Mouse (Mus musculus): ENCODE measurements around the gene Cep57l1. TPM values are rescaled to one million over a fixed set of nuclear protein-coding genes. Genes with fewer than 3 reads are reported as not detected.

The Cep57l1 gene
- total and polyA plus RNA-seq, 3 experiments = 16.7 to 19.2 TPM; not detected in 1

GRCm38 (mm10) chr10:41675842-41676571 is 133.7 kb downstream of the Cep57l1 start:
- Histone ChIP-seq H3K9ac (ENCODE audit: control insufficient read depth, low read depth, low read length, poor library complexity, severe bottlenecking) (no peak overlapping the region), H3K79me2 (ENCODE audit: control insufficient read depth, insufficient read depth, low read length, poor library complexity) (no peaks in the 10 kb centered on the region), H3K27me3 (ENCODE audit: control insufficient read depth in 1 of 2, insufficient read depth in 2 of 2, low read length in 2 of 2) (peaks cover 0 to 2% of the 10 kb centered on the region in 2 experiments; a peak in 3 of 4 replicates), H3K9me3 (replicated peaks; ENCODE audit: insufficient read depth, low read length) (no peaks in the 10 kb centered on the region), H3K4me1 (ENCODE audit: control insufficient read depth in 1 of 2, insufficient read depth in 2 of 2, low read length in 2 of 2) (no peaks in the 10 kb centered on the region), H3K36me3 (ENCODE audit: control insufficient read depth in 1 of 2, insufficient read depth in 2 of 2, low read length in 2 of 2) (no peaks in the 10 kb centered on the region), H3K4me3 (ENCODE audit: control insufficient read depth in 1 of 2, insufficient read depth in 1 of 2, low read depth in 2 of 2, low read length in 2 of 2) (no peak overlapping the region), H3K27ac (ENCODE audit: control insufficient read depth, low read depth, low read length) (no peak overlapping the region)
- TF ChIP-seq CTCF (IDR thresholded peaks at IDR 0.05 in 2 of 3, conservative IDR thresholded peaks at IDR 0.05 in 1 of 3; ENCODE audit: control insufficient read depth in 1 of 3, insufficient read depth in 1 of 3, low read depth in 2 of 3, low read length in 3 of 3, poor library complexity in 1 of 3, severe bottlenecking in 1 of 3) (no peak), ZKSCAN1 (IDR thresholded peaks at IDR 0.05; ENCODE audit: low read depth, low read length) (no peak), MAZ (IDR thresholded peaks at IDR 0.05; ENCODE audit: low read depth, low read length) (no peak), TAL1 (IDR thresholded peaks at IDR 0.05; ENCODE audit: low read length) (no peak), ELF1 (IDR thresholded peaks at IDR 0.05; ENCODE audit: low read depth, low read length) (no peak), MYC (IDR thresholded peaks at IDR 0.05; ENCODE audit: low read depth, low read length) (no peak), SMC3 (IDR thresholded peaks at IDR 0.05; ENCODE audit: low read depth, low read length) (no peak), HCFC1 (IDR thresholded peaks at IDR 0.05; ENCODE audit: low read depth, low read length) (no peak)
- DNase-seq (ENCODE audit: low read depth, low spot score) = no peak

DNA sequence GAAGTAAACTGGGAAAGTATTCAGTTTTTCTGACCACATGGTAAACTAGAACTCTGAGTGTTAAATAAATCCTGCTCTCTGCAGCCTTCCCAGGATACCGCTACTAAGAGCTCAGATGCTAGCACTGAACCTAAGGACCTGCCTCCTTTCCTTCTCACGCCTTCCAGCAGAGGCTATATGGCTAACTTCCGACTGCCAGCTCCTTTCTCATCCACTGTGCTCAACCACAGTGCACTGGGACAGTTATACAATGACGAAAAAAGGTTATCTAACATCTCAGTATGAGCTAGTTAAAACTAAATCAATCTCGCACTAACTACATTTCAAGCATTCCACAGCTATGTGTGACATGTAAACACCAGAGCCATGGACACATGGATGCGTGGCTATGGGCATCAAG is 134.4 kb downstream of the Cep57l1 start:
- no peak for TF ChIP-seq MYC (IDR thresholded peaks at IDR 0.05; ENCODE audit: low read depth, low read length)
- TF ChIP-seq UBTF (IDR thresholded peaks at IDR 0.05; ENCODE audit: borderline replicate concordance, insufficient read depth, low read depth, low read length) = no peak
- no peak for TF ChIP-seq JUND (IDR thresholded peaks at IDR 0.05; ENCODE audit: low read depth, low read length)
- no peak for TF ChIP-seq TBP (IDR thresholded peaks at IDR 0.05; ENCODE audit: low read depth, low read length)
- TF ChIP-seq ZKSCAN1 (IDR thresholded peaks at IDR 0.05; ENCODE audit: low read depth, low read length) = no peak
- no peak for TF ChIP-seq MAFK (IDR thresholded peaks at IDR 0.05; ENCODE audit: borderline replicate concordance, low read depth, low read length)
- no peak for TF ChIP-seq SMC3 (IDR thresholded peaks at IDR 0.05; ENCODE audit: low read depth, low read length)
- no peak for TF ChIP-seq E2F4 (IDR thresholded peaks at IDR 0.05; ENCODE audit: borderline replicate concordance, low read depth, low read length)
- no peak for TF ChIP-seq ZMIZ1 (IDR thresholded peaks at IDR 0.05; ENCODE audit: low read depth, low read length)
- no peak for TF ChIP-seq RCOR1 (IDR thresholded peaks at IDR 0.05; ENCODE audit: low read depth, low read length)
- no peak for TF ChIP-seq ZC3H11A (IDR thresholded peaks at IDR 0.05; ENCODE audit: low read depth, low read length)
- no peak for TF ChIP-seq TAL1 (IDR thresholded peaks at IDR 0.05; ENCODE audit: low read length)
- Histone ChIP-seq H3K9ac (ENCODE audit: control insufficient read depth, low read depth, low read length, poor library complexity, severe bottlenecking) (no peak overlapping the region), H3K27me3 (ENCODE audit: control insufficient read depth in 1 of 2, insufficient read depth in 2 of 2, low read length in 2 of 2) (peaks cover 0 to 2% of the 10 kb centered on the region in 2 experiments; a peak in 3 of 4 replicates), H3K79me2 (ENCODE audit: control insufficient read depth, insufficient read depth, low read length, poor library complexity) (no peaks in the 10 kb centered on the region), H3K27ac (ENCODE audit: control insufficient read depth, low read depth, low read length) (no peak overlapping the region), H3K4me3 (ENCODE audit: control insufficient read depth in 1 of 2, insufficient read depth in 1 of 2, low read depth in 2 of 2, low read length in 2 of 2) (no peak overlapping the region), H3K36me3 (ENCODE audit: control insufficient read depth in 1 of 2, insufficient read depth in 2 of 2, low read length in 2 of 2) (no peaks in the 10 kb centered on the region), H3K4me1 (ENCODE audit: control insufficient read depth in 1 of 2, insufficient read depth in 2 of 2, low read length in 2 of 2) (no peaks in the 10 kb centered on the region), H3K9me3 (replicated peaks; ENCODE audit: insufficient read depth, low read length) (no peaks in the 10 kb centered on the region)
- DNase-seq (ENCODE audit: low read depth, low spot score) = no peak
